Mouse (Mus musculus) large intestine, adult 2 months (tissue): ENCODE data around the gene Capn15. TPM values are rescaled to one million over a fixed set of nuclear protein-coding genes. Genes with fewer than 3 reads are reported as not detected.

Experiments used
- DNase-seq: peaks from one replicate; pipeline ENCODE4 v3.0.0-alpha.2; 2012; ENCODE audit warnings: low read depth, low spot score
- WGBS: fragments of 180-500 bp; shearing (Covaris S2); methylation state at CpG from one replicate; pipeline ENCODE4 v1.1.7; 2018; 5-methylcytosine and 5-hydroxymethylcytosine counted together
- polyA plus RNA-seq: library from polyadenylated mRNA; depleted of rRNA; stranded (reverse); fragments of >200 nt; gene quantifications from 2 replicates; pipeline ENCODE4 v1.2.3, GENCODE M21; 2012; rRNA removed

Capn15 gene
- polyA plus RNA-seq: 26.1 and 44.5 TPM in 2 replicates

DNA sequence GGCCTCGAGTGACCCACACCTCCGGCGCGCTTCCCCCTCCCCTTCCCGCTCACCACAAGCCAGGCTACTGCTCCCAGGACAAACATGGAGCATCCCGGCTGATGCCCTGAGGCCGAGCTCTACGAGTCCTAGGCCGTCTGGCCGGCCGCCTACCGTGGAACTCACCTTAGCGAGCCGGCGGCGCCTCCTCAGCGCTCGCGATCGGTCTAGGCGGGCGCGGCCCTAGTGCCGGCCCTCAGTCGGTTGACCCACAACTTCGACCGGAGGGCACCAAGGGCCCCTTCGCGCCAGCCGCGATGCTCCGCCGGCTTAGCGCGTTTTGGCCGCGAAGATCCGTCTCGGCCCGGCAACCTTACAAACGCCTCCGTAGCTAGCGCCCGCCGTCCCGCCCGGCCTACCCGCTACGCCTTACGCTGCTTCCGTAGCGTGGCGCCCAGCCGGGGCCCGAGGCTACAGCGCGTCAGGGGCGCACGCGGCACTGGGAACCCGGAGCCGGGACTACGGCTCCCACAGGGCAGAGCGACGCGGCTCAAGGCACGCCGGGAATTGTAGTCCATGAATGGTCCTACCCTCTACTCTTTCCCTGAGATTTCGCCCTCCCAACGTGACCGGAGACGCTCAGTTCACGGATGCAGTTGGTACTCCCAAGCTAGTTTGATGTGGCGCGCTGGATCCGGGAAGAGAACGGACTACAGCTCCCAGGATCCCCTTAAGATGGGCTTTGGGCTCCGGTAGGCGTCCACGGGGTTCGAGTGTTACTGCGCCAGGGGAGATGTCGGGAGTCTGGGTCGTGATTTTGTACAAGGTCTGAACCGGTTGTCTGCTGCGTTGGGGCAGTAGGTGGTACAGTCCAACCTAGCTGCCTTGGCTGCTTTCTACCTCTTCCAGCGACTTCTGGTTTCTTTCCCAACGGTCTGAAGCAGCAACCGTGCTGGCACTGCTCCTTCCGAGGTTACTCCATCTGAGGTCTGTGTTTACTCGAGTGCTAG, at the start of gene Capn15:
TSS of gene Capn15 (minus strand) at position 491 of the 989 bp plus-strand sequence.
- under 1% methylated on average over 91 of the region's 91 CpGs for WGBS
- DNase-seq: peak; percentile 82

DNA sequence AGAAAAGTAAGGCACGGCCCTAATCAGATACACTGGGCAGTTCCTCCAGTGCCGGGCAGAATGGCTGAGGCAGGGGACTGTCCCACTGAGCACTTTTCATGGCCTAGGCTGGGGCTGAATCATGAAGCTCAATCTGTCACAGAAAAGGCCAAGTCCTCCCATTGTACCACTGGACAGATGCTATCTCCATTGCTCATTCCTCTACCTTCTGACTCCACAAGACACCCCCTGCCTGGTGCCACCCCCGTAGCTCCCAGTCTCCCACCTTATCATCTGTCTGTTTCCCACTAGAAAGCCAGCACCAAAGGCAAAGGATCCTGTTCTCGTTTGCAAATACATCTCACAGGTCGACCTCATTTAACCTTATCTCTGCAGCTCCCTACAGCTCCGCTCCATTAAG, 46.4 kb upstream of the Capn15 start:
- 85% methylated on average over 6 of the region's 6 CpGs for WGBS
- no peak for DNase-seq

DNA sequence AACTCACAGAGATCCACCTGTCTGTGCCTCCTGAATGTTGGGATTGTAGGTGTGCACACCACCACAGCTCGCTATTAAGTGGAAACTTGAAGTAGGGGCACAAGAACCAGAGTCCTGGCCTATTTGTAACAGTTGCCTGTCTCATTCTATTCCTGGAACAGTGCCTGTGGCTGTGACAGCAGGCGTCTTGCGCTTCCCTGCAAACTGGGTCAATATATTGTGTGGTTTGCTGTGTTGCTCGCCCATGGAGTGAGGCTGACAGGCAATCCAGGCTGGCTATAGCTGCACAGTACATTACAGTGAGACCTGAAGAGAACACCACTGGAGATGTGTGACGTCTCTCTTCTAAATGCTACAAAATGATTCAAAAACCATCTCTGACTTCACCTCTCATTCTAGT, 46.0 kb upstream of the Capn15 start:
- 96% methylated on average over 5 of the region's 5 CpGs for WGBS
- DNase-seq: no peak

DNA sequence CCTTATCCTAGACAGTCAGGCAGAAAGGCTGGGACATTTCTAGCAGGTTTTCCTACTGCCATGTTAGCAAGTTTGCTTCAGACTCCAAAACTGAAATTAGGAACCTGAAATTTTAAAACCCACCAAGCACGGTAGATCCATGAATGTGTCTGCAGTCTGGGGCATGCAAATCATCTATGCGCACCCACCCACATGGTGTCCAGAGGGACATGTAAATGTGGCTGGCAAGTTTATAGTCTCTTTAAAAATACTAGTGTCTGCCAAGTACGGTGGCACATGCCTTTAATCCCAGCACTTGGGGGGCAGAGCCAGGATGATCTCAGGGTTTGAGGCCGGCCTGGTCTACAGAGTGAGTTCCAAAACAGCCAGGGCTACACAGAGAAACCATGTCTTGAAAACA, 42.7 kb upstream of the Capn15 start:
- 70% methylated on average over 4 of the region's 4 CpGs for WGBS
- DNase-seq: no peak

DNA sequence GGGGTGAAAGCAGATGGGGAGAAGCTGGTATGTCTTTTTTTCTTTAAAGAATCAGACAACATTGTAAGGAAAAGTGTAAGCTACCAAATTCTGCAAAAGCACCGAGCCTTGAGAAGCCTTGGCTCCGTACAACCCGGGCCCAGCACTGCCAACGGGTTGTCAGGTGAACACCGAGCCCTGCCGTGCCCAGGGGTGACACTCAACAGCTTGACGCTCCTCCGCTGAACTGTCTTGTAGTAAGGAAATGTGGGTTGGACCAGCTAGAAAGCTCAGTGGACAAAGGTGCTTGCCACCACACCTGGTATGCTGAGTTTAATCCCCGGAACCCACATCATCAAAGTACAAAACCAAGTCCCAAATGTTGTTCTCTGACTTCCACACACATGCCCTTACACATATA, 39.1 kb upstream of the Capn15 start:
- DNase-seq: no peak
- 95% methylated on average over 9 of the region's 9 CpGs for WGBS

DNA sequence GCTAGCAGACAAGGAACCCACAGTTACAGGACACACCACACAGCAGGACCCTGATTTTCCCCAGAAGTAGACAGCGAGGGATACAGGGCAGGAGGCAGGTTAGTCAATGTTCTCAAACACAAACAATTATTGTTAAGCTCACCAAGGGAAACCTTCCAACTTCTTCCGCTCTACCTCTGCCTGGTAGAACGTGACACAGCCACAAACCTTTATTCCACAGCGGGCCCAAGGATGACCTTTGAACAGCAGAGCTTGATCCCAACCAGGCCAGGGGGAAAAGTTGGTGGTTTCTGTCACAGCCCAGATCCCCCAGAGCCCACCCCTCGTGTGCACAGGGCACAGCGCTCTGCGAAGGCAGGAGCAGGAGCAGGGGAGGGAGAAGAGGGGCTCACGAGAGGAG, 38.4 kb upstream of the Capn15 start:
- DNase-seq: no peak
- 89% methylated on average over 8 of the region's 8 CpGs for WGBS

DNA sequence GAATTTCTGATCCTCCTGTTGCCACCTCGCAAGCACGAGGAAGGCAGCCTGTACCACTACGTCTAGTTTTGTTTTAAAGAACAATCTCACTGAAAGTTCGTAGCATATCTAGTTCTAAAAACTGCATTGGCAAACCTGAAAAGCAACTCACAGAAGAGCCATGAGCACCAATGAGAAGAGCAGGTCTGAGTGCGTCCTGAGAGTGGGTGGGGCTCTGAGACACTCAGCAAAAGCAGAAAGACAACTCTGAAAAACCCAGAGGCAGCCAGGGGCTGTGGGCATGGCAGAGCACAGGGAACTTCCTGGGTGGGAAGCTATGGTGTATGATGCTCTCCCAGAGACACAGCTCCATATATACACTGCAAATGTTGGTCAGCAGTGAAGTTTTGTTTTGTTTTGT, 37.6 kb upstream of the Capn15 start:
- DNase-seq: no peak
- WGBS: 86% methylated on average over 5 of the region's 5 CpGs

DNA sequence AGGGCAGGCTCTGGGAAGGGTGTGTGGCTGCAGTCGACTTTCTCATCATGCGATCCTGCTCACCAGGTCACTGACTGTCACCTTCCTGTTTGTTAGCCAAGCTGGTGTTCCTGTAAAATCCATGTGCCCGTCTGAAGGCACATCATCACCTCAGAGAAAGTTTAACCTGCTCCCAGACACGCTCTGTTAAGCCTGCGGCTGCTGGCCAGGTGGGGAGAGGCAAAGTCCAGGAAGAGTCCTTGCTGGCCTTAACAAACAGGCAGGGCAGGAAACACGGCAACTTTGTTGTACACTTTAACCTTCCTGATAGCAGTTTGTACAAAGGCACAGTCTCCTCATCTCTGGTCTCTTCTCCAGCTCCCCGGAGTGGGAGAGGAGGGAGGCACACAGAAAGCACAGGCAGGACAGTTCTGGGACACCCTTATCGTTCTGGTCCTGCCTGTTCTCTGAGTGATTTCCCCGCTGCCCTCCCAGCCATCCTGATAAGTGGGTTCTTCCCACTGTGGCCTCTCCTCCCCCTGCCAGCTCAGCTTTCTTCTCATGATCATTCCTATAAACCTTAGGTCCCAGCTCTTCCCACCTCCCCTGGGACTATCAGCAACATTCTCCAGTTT, 36.2 kb upstream of the Capn15 start:
- 27% methylated on average over 9 of the region's 9 CpGs for WGBS
- peak; percentile 54 for DNase-seq

DNA sequence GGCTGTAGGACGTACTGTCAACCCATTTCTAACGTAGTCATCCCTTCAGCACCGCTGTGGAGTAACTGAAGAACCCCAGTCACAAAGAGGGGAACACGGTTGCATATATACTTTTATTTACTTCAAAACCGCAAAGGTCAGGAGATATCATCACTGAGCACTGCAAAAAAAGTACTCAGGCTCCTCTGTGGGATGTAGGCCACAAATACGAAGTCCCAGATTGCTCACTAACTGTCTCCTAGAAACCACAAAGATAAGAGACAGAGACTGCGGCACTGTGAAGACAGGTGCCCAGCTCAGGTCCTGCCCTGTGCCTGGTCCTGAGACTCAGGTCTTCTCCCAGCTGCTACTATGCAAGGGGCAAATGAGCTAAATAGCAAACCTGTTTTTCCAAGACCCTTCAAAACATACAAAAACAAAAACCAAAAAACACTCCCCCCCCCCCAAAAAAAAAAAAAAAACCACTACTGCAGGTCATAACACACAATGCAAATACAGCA, 35.3 kb upstream of the Capn15 start:
- WGBS: 77% methylated on average over 7 of the region's 7 CpGs
- no peak for DNase-seq

DNA sequence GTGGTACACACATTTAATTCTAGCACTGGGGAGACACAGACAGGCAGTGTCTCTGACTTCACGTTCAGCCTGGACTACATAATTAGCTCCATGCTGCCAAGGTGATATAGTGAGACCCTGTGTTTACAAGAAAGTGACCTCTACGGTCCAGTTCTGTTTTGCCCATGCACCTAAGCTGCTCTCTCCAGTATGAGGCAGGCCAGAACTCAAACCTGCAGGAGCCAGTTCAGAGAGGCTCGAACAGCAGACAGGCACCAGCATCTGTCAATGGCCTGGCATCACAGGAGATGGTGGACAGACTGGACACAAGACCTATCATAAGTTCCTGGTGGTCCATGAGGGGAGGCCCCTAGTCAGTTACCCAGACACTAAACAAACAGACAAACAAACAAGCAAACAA, 32.8 kb upstream of the Capn15 start:
- WGBS: 68% methylated on average over 3 of the region's 3 CpGs
- no peak for DNase-seq

DNA sequence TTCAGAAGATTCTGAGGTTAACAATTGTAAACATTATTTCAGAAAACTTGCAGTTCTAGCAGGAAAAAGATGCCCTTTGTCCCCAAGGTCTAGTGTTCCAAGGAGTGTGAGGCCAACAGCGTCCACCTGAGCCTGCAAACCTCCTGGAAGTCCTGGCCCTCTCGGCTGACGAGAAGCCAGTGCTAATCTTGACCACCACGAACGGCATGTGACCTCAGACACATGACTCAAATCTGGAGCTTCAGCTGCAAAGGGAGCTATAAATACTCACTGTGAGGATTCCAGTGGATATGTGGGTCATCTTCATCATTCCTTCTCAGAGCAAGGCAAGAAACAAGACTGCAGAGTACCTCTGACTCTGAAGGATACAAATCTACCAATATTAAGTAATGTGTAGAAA, 32.4 kb upstream of the Capn15 start:
- 51% methylated on average over 5 of the region's 5 CpGs for WGBS
- DNase-seq: no peak

DNA sequence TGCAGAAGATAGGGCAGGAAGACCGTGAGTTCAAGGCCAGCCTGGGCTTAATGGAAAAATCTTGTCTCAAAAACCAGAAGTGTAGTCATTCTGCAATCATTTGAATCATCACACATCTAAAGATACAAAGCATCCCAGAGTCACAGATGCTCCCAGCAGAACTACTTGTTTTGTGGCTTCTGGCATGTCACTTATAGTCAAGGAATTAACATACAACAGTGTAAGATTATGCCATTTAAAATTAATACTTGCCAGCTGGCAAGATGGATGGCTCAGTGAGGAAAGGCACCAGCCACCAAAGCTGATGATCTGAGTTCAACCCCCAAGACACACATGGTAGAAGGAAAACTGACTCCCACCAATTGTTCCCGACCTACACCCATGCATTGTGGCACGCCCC, 31.4 kb upstream of the Capn15 start:
- WGBS: 69% methylated on average over 3 of the region's 3 CpGs
- no peak for DNase-seq

DNA sequence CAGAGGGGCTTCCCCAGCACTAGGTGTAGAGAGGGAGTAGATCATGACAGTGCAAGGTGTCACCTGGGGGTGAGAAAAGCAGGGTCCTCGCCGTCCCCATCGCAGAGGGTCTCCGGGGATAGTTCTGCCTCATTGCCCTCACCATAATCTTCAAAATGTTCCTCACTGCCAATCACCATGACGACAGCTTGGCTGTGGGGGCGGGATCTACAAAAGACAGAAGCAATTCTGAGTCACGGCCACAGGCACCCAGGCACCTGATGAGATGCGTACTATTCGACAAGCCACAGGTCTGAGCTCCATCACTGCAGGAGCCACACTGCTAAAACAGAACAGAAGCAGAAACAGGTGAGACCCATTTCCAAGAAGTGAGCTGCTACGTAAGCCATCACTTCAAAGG, 28.1 kb upstream of the Capn15 start:
- WGBS: 87% methylated on average over 10 of the region's 10 CpGs
- DNase-seq: no peak

DNA sequence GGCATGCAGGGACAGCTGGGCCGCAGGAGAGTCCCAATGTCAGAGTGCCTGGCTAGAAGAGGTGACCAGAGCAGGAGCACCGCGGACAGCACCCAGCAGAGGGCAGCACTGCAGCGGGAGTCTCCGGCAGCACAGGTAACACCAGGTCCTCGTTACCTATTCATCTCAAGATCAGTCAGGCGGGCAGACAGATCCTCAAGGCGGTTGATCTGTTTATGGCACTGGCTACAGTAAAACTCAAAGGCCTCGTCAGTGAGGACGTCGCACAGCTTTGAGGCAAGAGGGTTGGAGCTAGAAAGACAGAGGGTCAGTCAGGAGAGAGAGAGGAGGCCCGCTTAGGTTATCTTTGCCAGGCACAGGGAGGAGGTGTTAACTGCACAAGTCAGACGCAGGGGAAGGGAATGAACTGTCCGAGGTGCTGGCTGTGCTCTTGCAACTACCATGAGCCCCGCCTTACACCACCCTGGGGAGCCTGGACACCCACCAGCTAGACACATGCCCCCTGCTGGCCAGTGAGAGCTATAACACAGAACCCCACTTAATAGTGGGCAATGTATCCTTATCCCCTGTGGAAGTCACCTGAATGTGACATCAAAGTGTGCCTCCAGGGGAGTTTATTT, 26.4 kb upstream of the Capn15 start:
- 7% methylated on average over 15 of the region's 15 CpGs for WGBS
- DNase-seq: peak; percentile 45

DNA sequence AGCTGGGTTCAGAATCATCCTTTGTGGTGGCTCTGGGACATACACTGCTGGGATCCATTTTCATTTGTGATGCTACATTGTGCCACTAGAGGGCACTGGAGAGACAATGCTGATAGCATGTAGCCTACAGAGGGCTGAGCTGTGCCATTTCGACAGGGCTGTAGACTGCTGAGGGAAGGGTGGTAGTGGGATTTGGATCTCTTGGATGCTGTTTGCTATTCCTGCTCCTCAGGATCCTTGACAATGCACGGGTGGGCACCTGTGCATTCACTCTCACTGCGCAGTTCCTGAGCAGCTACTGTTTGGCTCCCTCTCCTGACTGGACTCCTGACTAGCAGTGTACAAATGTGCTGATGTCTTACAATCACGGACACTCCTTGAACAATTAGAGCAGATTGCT, 23.9 kb upstream of the Capn15 start:
- DNase-seq: peak; percentile 59
- 9% methylated on average over 4 of the region's 4 CpGs for WGBS

DNA sequence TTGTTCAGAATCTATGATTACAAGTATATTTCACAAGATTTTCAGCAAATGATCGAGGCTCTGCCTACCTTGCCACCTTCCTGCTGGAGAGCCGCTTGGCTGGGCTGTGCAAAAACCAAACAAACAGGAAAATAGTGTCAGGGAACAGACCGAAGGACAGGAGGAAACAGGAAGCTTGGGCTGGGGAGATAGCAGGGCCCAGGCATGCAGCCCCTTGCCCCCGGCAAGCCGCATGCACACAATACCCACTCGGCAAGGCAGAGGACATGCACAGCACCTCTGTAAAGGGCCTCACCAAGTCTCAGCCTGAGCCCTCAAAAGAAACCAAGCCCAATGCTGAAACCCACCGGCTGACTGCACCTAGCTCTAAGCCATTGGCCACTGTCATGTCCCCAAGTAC, 23.2 kb upstream of the Capn15 start:
- no peak for DNase-seq
- 88% methylated on average over 7 of the region's 7 CpGs for WGBS

DNA sequence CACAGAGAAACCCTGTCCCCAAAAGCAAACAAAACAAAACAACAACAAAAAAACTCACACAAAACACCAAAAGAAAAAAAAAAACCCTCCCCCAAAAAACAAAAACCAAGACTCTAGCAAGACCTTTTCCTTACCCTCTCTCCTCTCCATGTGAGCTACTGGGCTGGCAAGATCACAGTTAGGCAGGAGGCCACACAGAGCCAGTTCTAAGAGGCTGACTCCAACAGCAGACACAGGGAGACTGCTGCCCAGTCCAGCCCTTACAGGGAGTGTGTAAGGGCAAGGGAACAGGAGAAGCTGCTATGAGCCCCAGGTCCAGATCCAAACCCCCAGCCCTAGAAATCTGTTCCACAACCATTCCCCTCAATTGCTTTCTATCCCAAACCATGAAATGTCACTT, 22.7 kb upstream of the Capn15 start:
- DNase-seq: no peak

DNA sequence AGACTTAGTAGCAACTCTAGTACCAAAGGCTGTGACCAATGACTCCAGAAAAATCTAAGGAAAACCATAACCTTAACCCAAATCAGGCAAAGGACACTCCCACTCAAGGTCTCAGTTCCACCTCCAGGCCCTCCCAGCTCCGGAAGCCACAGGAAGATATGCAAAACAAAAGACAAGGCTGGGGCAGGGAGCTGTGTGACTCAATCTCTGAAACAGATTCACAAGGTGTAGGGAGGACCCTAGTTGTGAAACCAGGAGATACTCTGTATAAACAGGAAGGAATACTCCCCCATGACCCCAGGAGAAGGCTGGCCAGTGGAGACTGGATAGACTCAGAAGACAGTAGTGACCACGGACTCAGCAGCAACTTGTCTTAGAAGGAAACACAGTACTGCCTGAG, 22.1 kb upstream of the Capn15 start:
- 71% methylated on average over 2 of the region's 2 CpGs for WGBS
- no peak for DNase-seq

DNA sequence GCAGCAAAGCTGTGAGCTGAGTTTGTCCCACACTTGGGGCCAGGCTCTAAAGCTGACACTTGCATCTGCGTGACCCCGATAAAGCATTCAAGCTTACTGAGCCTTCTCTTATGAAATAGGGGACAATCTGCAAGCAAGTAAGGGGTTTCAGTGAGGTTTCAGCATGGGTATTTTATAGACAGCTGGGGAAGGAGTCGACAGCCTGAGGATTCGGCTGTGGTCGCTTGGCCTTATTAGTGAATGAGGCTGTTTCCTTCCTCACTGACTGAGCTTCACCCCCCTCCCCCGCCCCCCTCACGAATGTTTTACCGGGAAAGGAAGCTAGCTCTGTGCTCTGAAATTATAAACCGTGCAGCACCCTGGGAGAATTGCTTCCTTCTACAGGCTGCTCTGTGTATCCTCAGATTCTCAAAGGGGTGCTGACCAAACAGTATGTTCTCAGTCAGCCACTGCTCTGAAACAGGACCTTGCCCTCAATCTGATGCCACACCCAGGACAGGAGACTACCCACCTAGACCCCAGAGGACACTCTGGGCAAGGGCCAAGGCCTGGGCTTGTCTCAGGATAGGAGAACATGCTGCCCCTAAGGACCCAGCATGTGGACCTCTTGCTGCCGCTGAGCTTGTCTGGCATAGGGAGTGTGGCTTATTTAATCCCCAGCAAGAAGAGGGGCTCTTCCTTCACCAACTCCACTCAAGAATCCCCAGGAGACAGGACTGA, 20.3 kb upstream of the Capn15 start:
- 60% methylated on average over 10 of the region's 10 CpGs for WGBS
- no peak for DNase-seq

DNA sequence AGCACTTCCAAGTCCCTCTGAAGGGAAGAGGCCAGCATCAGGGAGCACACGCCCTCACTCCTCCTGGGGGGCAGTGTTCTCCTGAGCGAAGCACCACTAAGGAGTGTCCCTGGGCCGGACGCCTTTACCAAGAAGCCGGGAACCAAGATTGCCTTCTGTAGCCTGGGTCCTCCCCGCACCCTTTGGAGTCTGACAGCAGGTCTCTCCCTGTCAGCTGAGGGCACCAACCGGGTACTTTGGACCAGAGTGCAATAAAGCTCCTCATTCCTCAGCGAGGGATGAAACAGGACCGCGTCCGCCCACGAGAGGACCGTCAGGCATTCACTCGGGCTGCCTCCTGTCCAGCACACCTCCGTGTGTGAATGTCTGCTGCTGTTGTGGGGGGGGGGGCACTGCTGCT, 19.1 kb upstream of the Capn15 start:
- no peak for DNase-seq
- 40% methylated on average over 15 of the region's 15 CpGs for WGBS
